Mouse (Mus musculus) thymus, postnatal 10 days (tissue): ENCODE measurements around the gene Osbpl2.
"Not testable (repeated sequence)": the region's sequence is repeated elsewhere in the genome, so short reads cannot be mapped to it uniquely, and the experiment has no call there.

Experiments used
- DNase-seq, 2 experiments: peaks; one replicate each; pipeline ENCODE4 v3.0.0; 2021; ENCODE audit warnings: low spot score in 2 of 2

Gene Osbpl2

DNA sequence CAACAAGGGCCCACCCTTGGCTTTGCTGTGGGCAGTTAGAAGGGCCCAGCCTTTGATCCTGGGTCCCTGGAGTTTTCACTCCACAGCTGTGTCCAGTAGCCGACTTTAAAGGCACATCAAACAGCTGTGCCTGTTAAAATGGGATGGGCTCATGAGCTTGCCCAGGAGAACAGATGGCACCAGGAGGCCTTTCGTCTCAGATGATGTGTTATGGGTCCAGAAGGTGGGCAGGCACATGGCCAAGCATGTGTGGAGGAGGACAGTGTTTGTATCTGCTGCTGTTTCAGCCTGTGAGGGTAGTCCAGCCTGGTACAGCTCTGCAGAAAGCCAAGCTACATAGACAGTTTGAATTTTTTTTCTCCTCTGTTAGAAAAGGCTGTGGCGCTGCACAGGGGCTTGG, 35.7 kb downstream of the Osbpl2 start:
- DNase-seq, result no peak

DNA sequence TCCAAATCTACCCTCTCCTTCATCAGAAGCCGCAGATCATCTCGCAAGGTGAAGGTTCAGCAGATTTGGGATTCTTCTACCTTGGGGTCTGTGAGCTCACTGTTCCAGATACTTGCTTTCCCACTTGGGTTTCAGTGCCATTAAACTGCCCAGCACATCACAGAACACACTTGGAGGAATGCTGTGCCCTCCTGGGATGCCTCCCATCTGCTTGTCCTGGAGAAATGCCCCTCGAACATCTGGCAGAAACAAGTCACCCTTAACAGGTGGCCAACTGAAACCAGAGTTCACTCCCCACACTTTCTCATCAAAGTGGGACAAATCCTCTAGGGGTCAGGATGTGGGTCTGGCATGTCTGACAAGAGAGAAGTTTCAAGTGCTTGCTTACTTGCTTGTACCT, 39.5 kb downstream of the Osbpl2 start:
- no peak for DNase-seq

DNA sequence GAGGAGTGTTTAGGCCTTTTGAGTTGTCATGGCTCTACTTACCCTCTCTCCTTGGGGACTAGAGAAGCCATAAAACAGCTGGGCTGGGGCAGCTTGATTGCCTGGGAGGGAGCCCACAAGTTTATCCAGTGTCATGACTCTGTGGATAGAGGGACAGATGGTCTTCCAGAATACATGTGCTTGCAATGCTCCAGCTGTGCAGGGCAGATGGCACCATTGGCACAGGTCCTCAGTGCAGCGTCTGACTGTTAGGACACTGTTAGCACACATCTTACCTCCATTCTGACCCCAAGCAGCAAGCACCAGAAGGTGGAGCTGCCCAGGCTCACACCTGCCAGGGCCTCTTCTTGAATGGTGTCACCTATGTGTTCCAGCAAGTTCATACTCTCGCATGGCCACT, 46.7 kb downstream of the Osbpl2 start:
- DNase-seq, result no peak

DNA sequence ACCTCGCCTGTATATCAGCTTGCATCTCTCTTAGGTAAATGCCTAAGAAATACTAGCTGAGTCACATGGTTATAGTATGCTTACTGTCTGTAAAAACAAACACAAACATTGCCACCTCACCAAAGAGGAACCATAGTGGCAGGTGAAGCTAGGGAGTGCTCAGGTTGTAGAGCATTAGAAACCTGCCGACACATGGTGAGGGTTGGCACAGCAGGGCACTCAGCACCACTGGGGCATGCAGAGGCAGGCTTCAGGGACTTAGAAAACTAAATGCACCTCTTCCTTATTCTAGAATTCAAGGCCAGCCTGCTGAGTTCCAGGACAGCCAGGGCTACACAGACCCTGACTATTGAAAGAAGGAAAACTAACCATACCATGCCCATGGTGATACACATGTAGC, 47.8 kb downstream of the Osbpl2 start:
- DNase-seq, result no peak

DNA sequence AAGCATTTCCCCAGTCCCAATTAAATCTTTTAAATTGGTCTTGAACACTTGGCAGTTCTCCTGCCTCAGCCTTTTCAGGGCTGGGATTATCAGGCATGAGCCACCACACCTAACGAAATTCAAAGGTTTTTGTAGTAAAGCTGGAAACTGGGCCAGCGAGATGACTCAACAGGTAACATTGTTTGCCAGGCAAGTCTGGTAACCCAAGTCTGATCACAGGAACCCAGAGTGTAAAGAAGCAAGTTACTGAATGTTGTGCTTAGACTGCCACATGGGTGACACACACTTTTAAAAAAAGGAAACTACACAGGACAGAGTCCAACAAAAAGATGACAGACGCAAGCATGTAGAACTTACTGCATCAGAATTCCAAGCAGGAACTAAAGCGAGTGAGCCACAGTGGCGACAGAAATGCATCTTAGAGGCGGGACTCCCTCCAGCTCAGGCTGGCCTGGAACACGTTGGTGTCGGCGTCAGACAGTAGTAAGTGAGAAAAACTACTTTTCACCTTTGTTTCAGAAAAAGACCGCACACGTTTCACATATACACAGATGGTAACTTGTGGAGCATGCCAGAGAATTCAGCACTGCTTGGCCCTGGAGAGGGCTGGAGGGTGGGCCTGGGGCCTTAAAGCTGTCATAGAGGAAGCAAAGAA, 51.2 kb downstream of the Osbpl2 start:
- DNase-seq, result no peak

DNA sequence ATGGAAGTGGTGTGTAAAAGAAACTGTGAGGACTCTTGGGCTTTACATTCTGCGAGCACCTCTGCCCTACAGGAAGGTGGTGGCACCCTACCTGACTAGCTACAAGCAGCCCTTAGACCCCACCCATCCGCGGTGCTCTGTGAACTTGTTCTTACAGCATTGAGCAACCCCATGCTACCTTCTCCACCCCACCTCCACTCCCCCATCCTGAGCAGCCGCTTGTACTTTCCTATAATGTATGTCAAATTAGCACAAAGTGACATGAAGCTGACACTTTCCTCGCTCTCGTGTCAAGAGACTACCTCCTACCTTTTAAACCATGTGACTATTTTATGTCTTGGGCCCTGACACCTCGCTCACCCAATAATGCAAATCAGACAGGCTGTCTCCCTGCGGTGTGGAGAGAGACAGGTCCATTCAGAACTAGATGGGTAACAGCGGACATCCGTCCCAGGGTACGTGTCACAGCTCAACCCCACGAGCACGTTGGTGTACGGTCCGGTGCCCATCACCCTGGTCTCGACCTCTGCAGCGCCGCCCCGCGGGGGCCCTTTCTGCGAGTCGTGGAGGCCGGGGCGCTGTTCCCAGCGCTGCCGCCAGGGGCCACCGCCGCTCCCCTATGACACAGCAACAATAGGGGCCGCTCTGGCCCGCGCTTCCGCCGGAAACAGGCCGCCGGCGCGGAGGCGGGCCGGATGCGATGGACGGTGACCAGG, 51.9 kb downstream of the Osbpl2 start, which contains the start of gene Adrm1:
Gene Adrm1, plus strand, starts transcription at position 680 of the 716 bp plus-strand sequence.
- peak; percentile 95 to 97 for DNase-seq

DNA sequence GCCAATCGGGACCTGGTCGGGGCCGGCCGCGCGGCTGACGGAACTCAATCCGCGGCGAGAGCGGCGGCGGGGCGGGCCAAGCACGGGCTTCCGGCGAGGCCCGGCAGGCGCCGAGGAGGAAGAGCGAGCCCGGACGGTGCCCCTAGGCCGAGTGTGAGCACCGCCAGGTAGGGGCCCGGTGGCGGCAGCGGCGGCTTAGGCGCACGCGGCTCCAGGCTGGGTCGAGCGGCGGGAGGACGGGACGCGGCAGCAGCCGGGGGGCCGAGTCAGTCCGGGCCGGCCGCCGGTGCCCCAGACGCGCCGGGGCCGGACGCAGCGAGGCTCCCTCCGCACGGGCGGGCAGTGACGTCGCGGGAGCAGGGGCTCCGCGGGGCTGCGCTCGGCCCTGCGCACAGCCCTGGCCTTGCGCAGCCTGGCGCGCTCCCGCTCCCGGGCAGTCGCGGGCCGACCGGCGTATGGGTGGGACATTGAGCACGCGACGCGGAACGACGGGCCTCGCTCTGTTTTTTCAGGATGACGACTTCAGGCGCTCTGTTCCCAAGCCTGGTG, 52.5 kb downstream of the Osbpl2 start:
- DNase-seq, result no peak

DNA sequence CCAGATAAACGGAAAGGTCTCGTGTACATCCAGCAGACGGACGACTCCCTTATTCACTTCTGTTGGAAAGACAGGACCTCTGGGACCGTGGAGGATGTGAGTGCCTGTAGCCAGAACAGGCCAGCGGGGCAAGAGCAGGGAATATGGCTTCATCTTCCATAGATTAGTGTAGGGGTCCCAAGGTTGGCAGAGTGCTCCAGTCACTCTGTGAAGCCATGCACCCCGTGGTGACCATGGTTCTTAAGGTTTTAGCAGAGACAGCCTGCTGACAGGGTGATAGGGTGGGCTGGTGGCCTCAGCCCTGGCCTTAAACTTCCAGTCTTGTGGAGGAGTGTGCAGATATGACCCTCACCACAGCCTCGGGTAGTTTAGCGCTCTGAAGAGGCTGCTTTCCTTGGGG, 53.0 kb downstream of the Osbpl2 start:
- DNase-seq, result no peak

DNA sequence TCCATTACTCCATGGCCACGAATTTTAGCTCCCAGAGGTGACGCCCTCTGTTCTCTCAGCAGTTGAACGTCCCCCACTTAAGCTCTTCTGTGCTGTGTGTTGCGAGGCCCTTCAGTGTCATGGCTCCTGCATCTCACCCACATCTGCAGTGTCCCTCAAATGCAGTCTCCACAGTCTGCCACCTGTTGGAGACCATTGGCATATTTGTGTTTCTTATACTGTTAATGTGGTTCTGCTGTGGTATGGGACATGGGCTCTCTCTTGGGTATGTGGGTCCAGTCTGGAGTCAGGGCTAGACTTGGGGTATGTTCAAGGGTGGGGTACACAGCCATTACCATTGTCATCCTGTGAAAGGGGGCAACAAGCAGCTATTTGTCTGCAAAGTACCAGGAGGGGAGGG, 54.1 kb downstream of the Osbpl2 start:
- no peak for DNase-seq

DNA sequence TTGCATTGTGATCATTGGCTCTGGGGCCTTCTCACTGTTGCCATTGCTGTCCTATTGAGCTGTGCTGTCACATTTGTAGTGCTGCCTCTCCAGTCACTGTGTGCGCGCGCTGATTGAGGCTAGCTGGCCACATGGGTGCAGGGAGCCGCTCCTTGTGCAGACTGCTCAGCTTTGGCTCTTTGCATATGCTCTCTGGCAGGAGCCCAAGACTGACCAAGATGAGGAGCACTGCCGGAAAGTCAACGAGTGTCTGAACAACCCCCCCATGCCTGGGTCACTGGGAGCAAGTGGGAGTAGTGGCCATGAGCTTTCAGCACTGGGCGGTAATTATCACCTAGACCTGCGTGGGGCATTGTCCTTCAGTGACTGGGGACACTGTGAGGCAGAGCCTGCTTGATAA, 54.6 kb downstream of the Osbpl2 start:
- DNase-seq, result not testable (repeated sequence)

DNA sequence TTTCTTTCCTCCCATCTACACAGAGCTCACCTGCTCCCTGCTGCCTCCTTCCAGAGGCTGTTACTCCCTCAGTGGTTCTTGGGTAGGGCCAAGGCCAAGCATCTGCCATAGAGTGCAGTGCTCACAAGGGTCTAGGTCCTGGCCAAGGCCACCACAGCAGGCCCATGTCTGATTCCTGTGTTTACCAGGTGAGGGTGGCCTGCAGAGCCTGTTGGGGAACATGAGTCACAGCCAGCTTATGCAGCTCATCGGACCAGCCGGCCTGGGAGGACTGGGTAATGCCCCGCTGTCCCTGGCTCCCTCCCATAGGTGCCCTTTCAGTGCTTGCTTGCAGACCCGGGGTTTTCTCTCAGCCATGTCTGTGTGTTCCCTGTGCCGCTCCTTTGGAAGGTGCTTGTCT, 55.0 kb downstream of the Osbpl2 start:
- no peak for DNase-seq

DNA sequence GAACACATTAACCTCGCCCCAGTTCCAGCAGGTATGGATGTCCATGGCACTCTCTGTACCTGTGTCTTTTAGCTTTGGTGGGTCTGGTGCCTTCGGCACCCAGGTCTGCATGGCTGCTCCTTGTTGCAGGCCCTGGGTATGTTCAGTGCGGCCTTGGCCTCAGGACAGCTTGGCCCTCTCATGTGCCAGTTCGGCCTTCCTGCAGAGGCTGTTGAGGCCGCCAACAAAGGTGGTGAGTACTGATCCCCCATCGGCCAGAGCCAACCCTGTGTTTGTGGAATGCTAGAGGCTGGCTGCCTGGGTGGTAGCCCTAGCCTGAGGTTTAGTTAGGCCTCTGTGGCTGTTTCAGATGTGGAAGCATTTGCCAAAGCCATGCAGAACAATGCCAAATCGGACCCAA, 56.6 kb downstream of the Osbpl2 start:
- DNase-seq, result no peak

DNA sequence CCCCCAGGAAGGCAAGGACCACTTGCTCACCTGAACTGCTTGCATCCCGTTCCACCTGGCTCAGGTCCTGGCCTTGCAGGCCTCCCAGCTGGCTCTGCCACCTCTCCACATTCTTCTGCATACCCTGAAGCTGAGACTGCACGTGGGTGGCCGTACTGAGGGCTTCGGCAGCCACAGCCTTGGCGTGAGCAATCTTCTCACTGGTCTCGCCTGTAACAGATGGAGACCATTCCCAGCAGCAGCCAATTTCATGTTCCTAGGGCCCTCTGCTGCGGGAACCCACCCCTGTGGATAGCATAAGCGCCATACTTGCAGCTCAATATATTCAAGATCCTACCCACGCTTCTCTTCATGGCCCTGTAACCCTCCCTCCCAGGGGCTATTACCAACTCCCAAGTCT, 62.4 kb downstream of the Osbpl2 start:
- no peak for DNase-seq

DNA sequence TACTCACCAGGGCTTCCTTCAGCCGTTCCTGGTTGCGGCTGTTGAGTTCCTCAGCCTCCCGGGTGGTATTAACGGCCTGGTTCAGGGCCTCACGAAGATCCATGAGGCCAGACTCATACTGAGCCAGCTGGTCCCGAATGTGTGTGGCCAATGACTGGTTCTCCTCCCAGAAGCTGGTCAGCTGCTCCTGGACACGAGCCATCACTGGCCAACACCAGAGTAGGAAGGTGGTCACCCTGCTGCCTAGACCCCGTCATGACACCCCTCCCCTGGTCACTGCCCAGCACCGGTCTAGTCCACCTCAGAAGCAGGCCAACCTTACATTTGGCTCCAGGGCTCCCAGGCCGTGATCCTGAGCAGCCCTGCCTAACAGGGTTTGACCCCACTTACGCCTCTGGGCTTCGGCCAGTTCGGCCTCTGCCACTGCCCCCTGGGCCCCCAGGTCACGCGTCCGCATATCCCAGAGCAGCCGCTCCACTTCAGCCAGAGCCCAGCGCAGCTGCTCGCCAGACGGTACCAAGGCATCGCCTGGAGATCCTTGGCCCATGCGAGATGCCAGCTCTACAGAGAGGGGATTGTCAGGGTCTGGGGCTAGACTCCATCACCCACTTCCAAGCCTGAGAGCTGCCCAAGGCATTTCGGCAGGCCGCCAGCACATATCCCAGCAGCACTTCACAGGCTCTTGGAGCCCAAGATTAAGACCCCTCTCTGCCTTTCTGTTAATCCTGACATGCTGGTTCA, 65.1 kb downstream of the Osbpl2 start:
- DNase-seq, result no peak

DNA sequence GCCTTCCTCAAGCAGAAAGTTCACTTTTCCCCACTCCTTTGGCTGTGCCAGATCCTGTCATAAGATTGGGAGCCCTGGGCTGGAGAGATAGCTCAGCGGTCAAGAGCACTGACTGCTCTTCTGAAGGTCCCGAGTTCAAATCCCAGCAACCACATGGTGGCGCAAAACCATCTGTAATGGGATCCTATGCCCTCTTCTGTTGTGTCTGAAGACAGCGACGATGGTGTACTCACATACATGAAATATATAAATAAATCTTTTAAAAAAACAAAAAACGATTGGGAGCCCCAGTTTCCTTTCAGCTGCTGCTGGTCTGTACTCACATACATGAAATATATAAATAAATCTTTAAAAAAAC, 65.6 kb downstream of the Osbpl2 start:
- DNase-seq, result no peak

DNA sequence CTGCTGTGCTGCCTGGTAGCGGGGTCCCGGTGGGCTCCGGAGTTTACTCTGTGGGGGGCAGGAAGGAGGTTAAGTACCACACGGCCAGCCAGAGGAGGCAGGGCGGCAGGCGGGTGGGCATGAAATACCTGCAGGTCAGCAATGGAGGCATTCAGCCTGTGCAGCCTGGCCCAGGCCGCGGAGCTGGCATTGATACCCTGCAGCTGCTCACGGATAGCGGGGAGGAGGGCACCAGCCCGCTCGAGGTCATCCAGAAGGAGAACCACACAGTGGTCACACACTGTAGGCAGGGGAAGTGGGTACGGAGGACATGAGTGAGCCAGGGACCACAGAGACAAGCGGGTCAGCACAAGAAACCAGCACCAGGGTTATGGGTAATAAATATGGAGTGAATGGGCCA, 66.6 kb downstream of the Osbpl2 start:
- DNase-seq, result no peak

DNA sequence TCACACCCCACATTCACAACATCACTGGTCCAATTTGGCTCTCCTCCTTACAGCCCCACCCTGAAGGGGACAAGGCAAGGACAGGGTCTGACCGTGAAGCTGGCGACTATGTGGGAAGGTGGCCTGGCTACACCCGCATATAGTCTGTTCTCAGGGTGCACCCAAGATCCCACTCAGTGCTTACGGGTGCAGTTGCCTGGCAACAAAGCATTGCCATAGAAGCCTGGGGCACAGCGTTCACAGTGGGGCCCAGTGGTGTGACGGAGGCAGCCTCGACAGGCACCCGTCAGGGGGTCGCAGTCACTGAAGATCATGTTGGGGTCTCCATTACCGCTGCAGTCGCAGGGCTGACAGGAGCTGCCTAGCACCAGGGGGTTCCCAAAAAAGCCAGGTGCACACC, 68.3 kb downstream of the Osbpl2 start:
- no peak for DNase-seq

DNA sequence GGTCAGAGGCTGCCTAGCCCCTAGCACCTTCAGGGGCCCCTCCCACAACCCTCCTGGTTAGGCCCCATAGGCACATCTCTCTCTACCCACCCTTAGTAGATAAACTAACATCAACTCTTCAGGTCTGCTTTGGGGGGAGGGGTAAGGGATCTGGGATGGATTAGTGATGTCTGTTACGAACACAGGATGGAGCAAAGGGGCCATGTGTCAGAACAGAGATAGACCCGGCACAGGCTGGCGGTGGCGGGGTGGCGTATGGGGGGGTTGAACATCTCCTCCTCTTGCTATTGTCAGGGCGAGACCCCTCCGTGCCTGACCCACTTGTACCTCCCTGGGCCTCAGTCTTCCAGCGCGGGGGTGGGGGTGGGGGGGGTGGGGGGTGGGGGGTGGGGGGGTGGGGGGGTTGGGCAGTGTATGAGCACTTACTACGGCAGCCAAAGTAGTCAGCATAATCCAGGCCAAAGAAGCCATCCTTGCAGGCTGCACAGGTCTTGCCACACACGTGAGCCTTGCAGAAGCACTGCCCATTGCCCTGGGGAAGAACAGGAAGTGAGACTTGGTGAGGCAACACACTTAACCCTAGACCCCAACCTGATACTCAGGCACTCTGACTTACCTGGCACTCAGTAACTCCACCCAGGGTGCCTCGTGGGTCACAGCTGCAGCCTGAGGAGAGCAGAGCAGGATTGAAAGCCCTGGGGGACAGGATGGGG, 77.7 kb downstream of the Osbpl2 start:
- no peak for DNase-seq

DNA sequence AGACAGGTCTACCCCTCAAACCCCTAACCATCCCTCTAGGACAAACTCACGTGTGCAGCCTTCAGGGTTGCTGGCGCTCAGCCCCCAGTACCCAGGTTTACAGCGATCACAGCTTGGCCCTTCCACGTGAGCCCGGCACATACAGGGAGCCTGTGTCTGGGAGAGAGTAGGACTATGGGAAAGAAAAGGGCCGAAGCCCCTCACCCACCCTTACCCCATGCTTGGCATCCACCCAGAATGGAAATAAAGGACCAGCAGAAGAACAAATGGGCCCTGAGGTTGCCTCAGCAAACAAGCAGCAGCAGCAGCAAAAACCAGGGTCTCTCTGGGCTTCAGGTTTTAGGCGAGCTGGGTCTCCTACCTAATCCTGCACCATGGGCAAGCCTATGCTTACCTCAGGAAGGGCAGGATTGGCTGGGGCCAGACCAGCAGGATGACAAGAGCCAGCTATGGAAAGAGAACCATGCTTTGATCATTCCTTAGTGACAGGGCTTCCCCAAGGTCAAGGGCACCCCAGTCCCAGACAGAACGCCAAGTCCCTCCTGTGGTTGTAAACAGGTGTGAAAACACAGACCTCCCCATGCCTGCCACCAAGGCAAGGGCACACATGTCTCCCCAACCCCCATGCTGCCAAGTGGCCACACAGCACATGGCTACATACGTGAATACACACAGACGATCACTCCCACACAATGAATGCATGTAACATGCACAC, 78.4 kb downstream of the Osbpl2 start:
- DNase-seq, result no peak

DNA sequence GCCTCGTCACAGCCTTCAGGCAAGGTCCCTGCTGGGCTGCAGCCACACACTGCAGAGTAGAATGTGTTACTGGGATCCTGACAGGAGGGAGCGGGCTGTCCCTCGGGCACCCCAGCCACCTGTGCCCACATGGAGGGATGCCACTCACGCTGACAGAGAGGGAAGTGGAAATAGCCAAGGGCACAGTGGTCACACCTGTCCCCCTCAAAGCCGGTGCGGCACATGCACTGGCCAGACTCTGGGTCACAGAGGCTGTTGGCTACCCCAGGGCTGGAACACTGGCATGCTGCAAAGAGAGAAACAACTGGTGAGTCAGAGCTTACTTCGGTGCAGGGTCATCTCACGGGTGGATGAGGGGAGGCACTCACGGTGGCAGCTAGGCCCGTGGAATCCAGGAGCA, 79.7 kb downstream of the Osbpl2 start:
- no peak for DNase-seq

DNA sequence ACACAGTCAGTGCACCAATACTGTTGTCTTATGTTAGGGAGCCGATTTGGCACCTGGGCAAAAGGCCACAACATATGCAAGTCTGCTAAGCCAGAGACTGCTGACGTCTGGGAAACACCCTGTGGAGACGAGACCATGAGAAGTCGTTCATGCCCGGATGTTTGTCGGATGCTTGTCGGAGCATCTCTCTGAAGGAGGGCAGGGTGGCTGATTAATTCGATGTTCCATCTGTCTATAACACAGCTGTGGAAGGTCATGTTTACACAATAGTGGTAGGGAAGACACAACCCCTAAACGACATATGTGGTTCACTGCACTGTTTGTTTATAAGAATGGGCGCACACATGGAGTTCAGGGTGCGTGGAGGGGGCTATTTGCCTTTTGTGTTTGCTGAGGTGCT, 81.6 kb downstream of the Osbpl2 start:
- no peak for DNase-seq

DNA sequence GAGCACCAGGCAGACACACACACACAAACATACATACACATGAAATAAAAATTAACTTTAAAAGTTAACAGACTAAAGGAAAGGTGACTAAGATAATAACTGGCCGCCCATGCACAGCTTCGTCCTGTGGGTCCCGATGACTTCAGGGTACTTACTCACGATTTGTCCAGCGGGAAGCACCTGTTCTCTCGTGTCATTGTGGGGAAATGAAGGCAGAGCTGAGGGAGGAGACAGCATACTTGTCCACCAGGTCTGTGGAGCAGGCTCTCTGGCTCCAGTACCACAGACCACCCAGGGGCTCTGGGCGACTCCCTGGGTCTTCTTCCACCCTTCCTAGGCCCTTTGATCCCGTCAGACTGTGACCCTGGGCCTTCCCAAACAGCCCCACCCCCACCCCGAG, 82.2 kb downstream of the Osbpl2 start:
- DNase-seq, result no peak
